Mouse (Mus musculus): Measurements from ENCODE around the gene Tmf1. TPM values are rescaled to one million over a fixed set of nuclear protein-coding genes. Genes with fewer than 3 reads are reported as not detected.
A peak's percentile ranks its signal among the peaks of the same experiment; 100 is the strongest.

Gene Tmf1
- total and polyA plus RNA-seq, 3 experiments: 13.5 to 19.2 TPM; not detected in 1

GRCm38 (mm10) chr6:97210962-97211601 is 32.2 kb upstream of the Tmf1 start (continued):
- TF ChIP-seq HCFC1 (IDR thresholded peaks at IDR 0.05; ENCODE audit: low read depth, low read length): no peak
- no peak for TF ChIP-seq MEF2A (IDR thresholded peaks at IDR 0.05; ENCODE audit: extremely low read depth, insufficient replicate concordance, low read depth, low read length, poor library complexity, severe bottlenecking)
- no peak for TF ChIP-seq JUND (IDR thresholded peaks at IDR 0.05; ENCODE audit: low read depth, low read length)
- no peak for TF ChIP-seq POLR2AphosphoS2 (IDR thresholded peaks at IDR 0.05; ENCODE audit: low read length)
- TF ChIP-seq RCOR1 (IDR thresholded peaks at IDR 0.05; ENCODE audit: low read depth, low read length): no peak
- no peak for TF ChIP-seq ZKSCAN1 (IDR thresholded peaks at IDR 0.05; ENCODE audit: low read depth, low read length)
- TF ChIP-seq MXI1 (IDR thresholded peaks at IDR 0.05; ENCODE audit: low read depth, low read length): peak; percentile 14; the same call in 1 of the 2 replicates
- TF ChIP-seq NRF1 (IDR thresholded peaks at IDR 0.05; ENCODE audit: insufficient read depth, low read depth, low read length, poor library complexity, severe bottlenecking): no peak
- no peak for TF ChIP-seq CHD1 (IDR thresholded peaks at IDR 0.05; ENCODE audit: low read depth, low read length)
- TF ChIP-seq UBTF (IDR thresholded peaks at IDR 0.05; ENCODE audit: borderline replicate concordance, insufficient read depth, low read depth, low read length): no peak
- peak; percentile 3; the same call in 1 of the 2 replicates for TF ChIP-seq TCF12 (IDR thresholded peaks at IDR 0.05; ENCODE audit: low read depth, low read length)
- TF ChIP-seq MYB (IDR thresholded peaks at IDR 0.05; ENCODE audit: low read depth, low read length): no peak
- no peak for TF ChIP-seq SIN3A (IDR thresholded peaks at IDR 0.05; ENCODE audit: low read length)
- no peak for TF ChIP-seq GABPA (IDR thresholded peaks at IDR 0.05; ENCODE audit: low read depth, low read length)
- peak in 1 of 2 experiments; percentile 32; a peak in 2 of 4 replicates for TF ChIP-seq POLR2A (IDR thresholded peaks at IDR 0.05; ENCODE audit: control insufficient read depth in 1 of 2, insufficient read depth in 1 of 2, low read depth in 1 of 2, low read length in 2 of 2, poor library complexity in 1 of 2)
- TF ChIP-seq USF1 (IDR thresholded peaks at IDR 0.05; ENCODE audit: low read depth, low read length): no peak
- TF ChIP-seq ZNF384 (IDR thresholded peaks at IDR 0.05; ENCODE audit: low read depth, low read length): no peak
- no peak for TF ChIP-seq ZC3H11A (IDR thresholded peaks at IDR 0.05; ENCODE audit: low read depth, low read length)
- TF ChIP-seq ELF1 (IDR thresholded peaks at IDR 0.05; ENCODE audit: low read depth, low read length): 0 out of 2 replicates have a peak, but pooled peaks have one; percentile 10

- Histone ChIP-seq H3K4me3 (ENCODE audit: control insufficient read depth in 1 of 2, insufficient read depth in 1 of 2, low read depth in 2 of 2, low read length in 2 of 2) (peak within 1 kb of the TSS; percentile 84 to 93), H3K9ac (ENCODE audit: control insufficient read depth, low read depth, low read length, poor library complexity, severe bottlenecking) (peak within 1 kb of the TSS; percentile 94), H3K27ac (ENCODE audit: control insufficient read depth, low read depth, low read length) (peak within 1 kb of the TSS; percentile 85), H3K27me3 (ENCODE audit: control insufficient read depth in 1 of 2, insufficient read depth in 2 of 2, low read length in 2 of 2) (no peaks in the 10 kb centered on the region), H3K9me3 (replicated peaks; ENCODE audit: insufficient read depth, low read length) (no peaks in the 10 kb centered on the region), H3K79me2 (ENCODE audit: control insufficient read depth, insufficient read depth, low read length, poor library complexity) (peaks cover 29% of the 10 kb centered on the region), H3K36me3 (ENCODE audit: control insufficient read depth in 1 of 2, insufficient read depth in 2 of 2, low read length in 2 of 2) (peaks cover 0 to 44% of the 10 kb centered on the region in 2 experiments; a peak in 3 of 4 replicates), H3K4me1 (ENCODE audit: control insufficient read depth in 1 of 2, insufficient read depth in 2 of 2, low read length in 2 of 2) (peaks cover 24 to 29% of the 10 kb centered on the region in 2 experiments)
- peak; percentile 97 for DNase-seq (ENCODE audit: low read depth, low spot score)
- TF ChIP-seq NELFE (IDR thresholded peaks at IDR 0.05; ENCODE audit: low read depth, low read length): peak; percentile 48
- peak; percentile 96 for TF ChIP-seq SIN3A (IDR thresholded peaks at IDR 0.05; ENCODE audit: low read length)
- TF ChIP-seq MYB (IDR thresholded peaks at IDR 0.05; ENCODE audit: low read depth, low read length): no peak
- TF ChIP-seq ETS1 (IDR thresholded peaks at IDR 0.05; ENCODE audit: low read depth, low read length): peak; percentile 77
- no peak for TF ChIP-seq POLR2AphosphoS5 (IDR thresholded peaks at IDR 0.05; ENCODE audit: borderline replicate concordance, low read depth, low read length)
- TF ChIP-seq EP300 (IDR thresholded peaks at IDR 0.05; ENCODE audit: low read depth in 1 of 2, low read length in 2 of 2): no peak; a peak in 1 of 4 replicates
- TF ChIP-seq NRF1 (IDR thresholded peaks at IDR 0.05; ENCODE audit: insufficient read depth, low read depth, low read length, poor library complexity, severe bottlenecking): no peak
- no peak for TF ChIP-seq KAT2A (conservative IDR thresholded peaks at IDR 0.05; ENCODE audit: low read depth, low read length)
- TF ChIP-seq RCOR1 (IDR thresholded peaks at IDR 0.05; ENCODE audit: low read depth, low read length): peak; percentile 72
- 0 out of 2 replicates have a peak, but pooled peaks have one; percentile 24 for TF ChIP-seq MYC (IDR thresholded peaks at IDR 0.05; ENCODE audit: low read depth, low read length)
- peak; percentile 68; the same call in 1 of the 2 replicates for TF ChIP-seq TBP (IDR thresholded peaks at IDR 0.05; ENCODE audit: low read depth, low read length)
- no peak for TF ChIP-seq GABPA (IDR thresholded peaks at IDR 0.05; ENCODE audit: low read depth, low read length)
- peak; percentile 96 for TF ChIP-seq ZNF384 (IDR thresholded peaks at IDR 0.05; ENCODE audit: low read depth, low read length)
- TF ChIP-seq MAX (IDR thresholded peaks at IDR 0.05; ENCODE audit: low read length): peak; percentile 39; the same call in 1 of the 2 replicates
- TF ChIP-seq MAZ (IDR thresholded peaks at IDR 0.05; ENCODE audit: low read depth, low read length): peak; percentile 57; the same call in 1 of the 2 replicates
- TF ChIP-seq TAL1 (IDR thresholded peaks at IDR 0.05; ENCODE audit: low read length): no peak
- TF ChIP-seq CTCF (IDR thresholded peaks at IDR 0.05 in 2 of 3, conservative IDR thresholded peaks at IDR 0.05 in 1 of 3; ENCODE audit: control insufficient read depth in 1 of 3, insufficient read depth in 1 of 3, low read depth in 2 of 3, low read length in 3 of 3, poor library complexity in 1 of 3, severe bottlenecking in 1 of 3): no peak
- TF ChIP-seq USF1 (IDR thresholded peaks at IDR 0.05; ENCODE audit: low read depth, low read length): no peak
- no peak for TF ChIP-seq ELF1 (IDR thresholded peaks at IDR 0.05; ENCODE audit: low read depth, low read length)
Measured at GRCm38 (mm10) chr6:97210191-97210961, 31.5 kb upstream of the Tmf1 start, which contains the start of gene Arl6ip5. Arl6ip5 (plus strand) TSS chr6:97210689.

Measured in MEL (cell line).